Mouse (Mus musculus) lung, embryonic 14.5 days (tissue): ENCODE results near the gene Htt. TPM values are rescaled to one million over a fixed set of nuclear protein-coding genes. Genes with fewer than 3 reads are reported as not detected.
A peak's percentile ranks its signal among the peaks of the same experiment; 100 is the strongest.

Experiments
- ATAC-seq: fragments of 200-750 bp; cut with Nextera tagmentation; 2 replicates; pipeline ENCODE4 v1.8.0; 2017; ENCODE audit warnings: mild to moderate bottlenecking, moderate TSS enrichment, moderate library complexity; ENCODE audit not compliant: insufficient read depth
- DNase-seq: peaks from one replicate; pipeline ENCODE4 v3.0.0-alpha.2; 2015
- H3K27ac ChIP-seq: fragments of 300-500 bp; sonication (generic); 2 replicates; pipeline ENCODE4 v1.5.1; 2014; ENCODE audit warnings: low read depth, mild to moderate bottlenecking, moderate library complexity
- H3K27me3 ChIP-seq: fragments of 300-500 bp; sonication (generic); 2 replicates; pipeline ENCODE4 v1.6.1; 2014; ENCODE audit warnings: low read length, control low read depth; ENCODE audit not compliant: insufficient read depth
- H3K36me3 ChIP-seq: fragments of 300-500 bp; sonication (generic); 2 replicates; pipeline ENCODE4 v1.6.1; 2014; ENCODE audit warnings: control low read depth; ENCODE audit not compliant: insufficient read depth
- H3K4me1 ChIP-seq: fragments of 300-500 bp; sonication (generic); 2 replicates; pipeline ENCODE4 v1.6.1; 2014; ENCODE audit warnings: antibody characterized with exemption, control low read depth; ENCODE audit not compliant: insufficient read depth
- H3K4me2 ChIP-seq: fragments of 300-500 bp; sonication (generic); 2 replicates; pipeline ENCODE4 v1.6.1; 2014; ENCODE audit warnings: mild to moderate bottlenecking
- H3K4me3 ChIP-seq: fragments of 300-500 bp; sonication (generic); 2 replicates; pipeline ENCODE4 v1.5.1; 2014; ENCODE audit warnings: low read depth, low read length
- H3K9ac ChIP-seq: fragments of 300-500 bp; sonication (generic); 2 replicates; pipeline ENCODE4 v1.6.1; 2014
- H3K9me3 ChIP-seq: fragments of 300-500 bp; sonication (generic); 2 replicates; pipeline ENCODE4 v1.6.1; 2016; ENCODE audit warnings: low read depth, low read length, control low read depth
- CTCF ChIP-seq: IDR thresholded peaks from 2 replicates; pipeline ENCODE4 v1.5.1; 2016; ENCODE audit warnings: antibody characterized with exemption, low read depth
- WGBS: fragments of 180-500 bp; shearing (Covaris S2); extraction: QIAGEN DNeasy Blood & Tissue Kit; methylation state at CpG from one replicate; pipeline ENCODE4 v1.1.7; 2014; 5-methylcytosine and 5-hydroxymethylcytosine counted together
- polyA plus RNA-seq: library from polyadenylated mRNA; unstranded; fragments of >200 nt; fragmentation: Nextera tagmentation; extraction: Ambion mirVana; gene quantifications from 2 replicates; pipeline ENCODE4 v1.2.1, GENCODE M21; 2014

Htt gene
- polyA plus RNA-seq, 1 experiment from 2014 or later, result 22.8 TPM

- TF ChIP-seq CTCF, result no peak
- 88% methylated on average over 4 of the region's 4 CpGs for WGBS
- DNase-seq, result no peak
- Histone ChIP-seq H3K4me3 (no peak overlapping the region), H3K4me2 (no peak overlapping the region), H3K4me1 (no peaks in the 10 kb centered on the region), H3K9me3 (no peaks in the 10 kb centered on the region), H3K9ac (no peak overlapping the region), H3K27ac (no peak overlapping the region), H3K36me3 (peaks cover 67% of the 10 kb centered on the region), H3K27me3 (no peaks in the 10 kb centered on the region)
- no peak for ATAC-seq
Measured at GRCm38 (mm10) chr5:34907230-34907629, 145.7 kb downstream of the Htt start.

GRCm38 (mm10) chr5:34907910-34908725 lies 146.6 kb downstream of the Htt start, which contains the start of gene Msantd1:
TSS of gene Msantd1 (plus strand) at chr5:34908012.
- H3K9me3 ChIP-seq, result no peaks in the 10 kb centered on the region
- ATAC-seq (no peak), DNase-seq (no peak)
- H3K27me3 ChIP-seq, result no peaks in the 10 kb centered on the region
- H3K27ac ChIP-seq, result peak within 1 kb of the TSS; percentile 67
- no peaks in the 10 kb centered on the region for H3K4me1 ChIP-seq
- WGBS, result 85% methylated on average over 6 of the region's 6 CpGs
- peaks cover 60% of the 10 kb centered on the region for H3K36me3 ChIP-seq
- no peak within 1 kb of the TSS for H3K9ac ChIP-seq
- H3K4me3 ChIP-seq, result no peak within 1 kb of the TSS
- no peak within 1 kb of the TSS for H3K4me2 ChIP-seq
- no peak for TF ChIP-seq CTCF

DNA sequence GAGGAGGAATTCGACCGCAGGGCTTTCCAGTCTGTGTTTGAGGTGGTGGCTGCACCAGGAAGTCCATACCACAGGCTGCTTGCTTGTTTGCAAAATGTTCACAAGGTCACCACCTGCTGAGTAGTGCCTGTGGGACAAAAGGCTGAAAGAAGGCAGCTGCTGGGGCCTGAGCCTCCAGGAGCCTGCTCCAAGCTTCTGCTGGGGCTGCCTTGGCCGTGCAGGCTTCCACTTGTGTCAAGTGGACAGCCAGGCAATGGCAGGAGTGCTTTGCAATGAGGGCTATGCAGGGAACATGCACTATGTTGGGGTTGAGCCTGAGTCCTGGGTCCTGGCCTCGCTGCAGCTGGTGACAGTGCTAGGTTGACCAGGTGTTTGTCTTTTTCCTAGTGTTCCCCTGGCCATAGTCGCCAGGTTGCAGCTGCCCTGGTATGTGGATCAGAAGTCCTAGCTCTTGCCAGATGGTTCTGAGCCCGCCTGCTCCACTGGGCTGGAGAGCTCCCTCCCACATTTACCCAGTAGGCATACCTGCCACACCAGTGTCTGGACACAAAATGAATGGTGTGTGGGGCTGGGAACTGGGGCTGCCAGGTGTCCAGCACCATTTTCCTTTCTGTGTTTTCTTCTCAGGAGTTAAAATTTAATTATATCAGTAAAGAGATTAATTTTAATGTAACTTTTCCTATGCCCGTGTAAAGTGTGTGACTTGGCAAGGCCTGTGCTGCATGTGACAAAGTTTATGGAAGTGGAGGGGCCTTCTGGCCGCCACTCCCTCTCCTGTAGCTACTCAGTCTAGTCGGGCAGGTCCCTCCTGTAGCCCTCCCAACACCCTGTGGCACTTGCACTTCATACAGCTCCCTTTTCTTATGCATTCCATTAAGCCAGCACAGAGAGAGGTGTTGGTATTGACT lies 147.4 kb downstream of the Htt start:
- Histone ChIP-seq H3K36me3 (peaks cover 55% of the 10 kb centered on the region), H3K9ac (no peak overlapping the region), H3K27ac (peak overlapping the region; percentile 67), H3K9me3 (no peaks in the 10 kb centered on the region), H3K4me1 (no peaks in the 10 kb centered on the region), H3K4me2 (no peak overlapping the region), H3K27me3 (no peaks in the 10 kb centered on the region), H3K4me3 (no peak overlapping the region)
- 66% methylated on average over 9 of the region's 9 CpGs for WGBS
- DNase-seq (no peak), ATAC-seq (peak; percentile 53; the same call in 1 of the 2 replicates)
- no peak for TF ChIP-seq CTCF

DNA sequence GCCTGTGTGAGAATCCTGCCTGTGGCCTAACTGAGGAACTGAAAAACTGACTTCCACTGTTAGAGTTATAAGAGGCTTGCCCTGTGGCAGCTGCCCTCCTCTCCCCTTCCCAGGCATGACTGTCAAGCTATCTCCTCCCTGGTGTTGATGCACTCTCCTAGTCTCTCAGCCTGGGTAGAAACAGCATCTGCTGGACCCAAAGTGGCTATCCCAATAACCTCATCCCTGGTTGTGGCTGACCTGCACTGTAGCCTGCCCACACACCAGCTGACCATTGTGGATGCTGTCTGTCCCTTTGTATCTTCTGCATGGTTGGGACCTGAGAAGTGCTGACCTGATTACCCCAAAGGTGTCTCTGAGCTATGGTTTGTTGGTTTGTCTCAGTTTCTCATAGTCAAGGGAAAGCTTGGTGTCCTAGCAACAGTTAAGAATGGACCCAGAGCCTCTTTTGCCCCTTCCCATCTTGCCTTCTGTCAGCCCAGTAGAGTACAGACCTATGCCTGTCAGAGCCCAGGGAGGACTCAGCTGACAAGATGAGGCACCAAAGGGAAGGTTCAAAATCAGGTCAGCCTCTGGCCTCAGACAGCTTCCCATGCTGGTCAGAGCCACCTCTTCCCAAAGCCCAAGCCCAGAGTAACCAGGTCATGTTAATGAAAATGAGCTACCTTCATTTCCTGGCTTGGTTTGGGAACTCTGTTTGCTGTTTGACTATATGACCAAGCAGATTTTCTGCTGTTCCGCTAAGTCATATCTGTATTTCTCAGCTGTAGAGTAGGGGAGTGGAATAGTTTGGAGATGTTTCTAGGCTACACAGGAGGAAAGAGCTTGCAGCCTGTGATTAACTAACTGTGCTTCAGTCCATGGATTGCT lies 148.3 kb downstream of the Htt start:
- H3K27ac ChIP-seq, result no peak overlapping the region
- H3K9me3 ChIP-seq, result no peaks in the 10 kb centered on the region
- WGBS, result 94% methylated on average over 1 of the region's 1 CpGs
- no peak for DNase-seq
- no peak overlapping the region for H3K4me3 ChIP-seq
- TF ChIP-seq CTCF, result no peak
- ATAC-seq, result no peak
- H3K4me2 ChIP-seq, result no peak overlapping the region
- H3K27me3 ChIP-seq, result no peaks in the 10 kb centered on the region
- H3K9ac ChIP-seq, result no peak overlapping the region
- no peaks in the 10 kb centered on the region for H3K4me1 ChIP-seq
- peaks cover 46% of the 10 kb centered on the region for H3K36me3 ChIP-seq

- no peak overlapping the region for H3K9ac ChIP-seq
- WGBS, result 81% methylated on average over 4 of the region's 4 CpGs
- no peak overlapping the region for H3K4me2 ChIP-seq
- no peaks in the 10 kb centered on the region for H3K9me3 ChIP-seq
- ATAC-seq (no peak), DNase-seq (no peak)
- H3K27ac ChIP-seq, result no peak overlapping the region
- H3K4me3 ChIP-seq, result no peak overlapping the region
- H3K27me3 ChIP-seq, result no peaks in the 10 kb centered on the region
- no peaks in the 10 kb centered on the region for H3K4me1 ChIP-seq
- peaks cover 40% of the 10 kb centered on the region for H3K36me3 ChIP-seq
- no peak for TF ChIP-seq CTCF
Measured at GRCm38 (mm10) chr5:34910504-34910815, 148.9 kb downstream of the Htt start.

- Histone ChIP-seq H3K27me3 (no peaks in the 10 kb centered on the region), H3K36me3 (0 out of 2 replicates have a peak, but pooled peaks cover 5% of the 10 kb centered on the region), H3K4me1 (no peaks in the 10 kb centered on the region), H3K4me2 (no peak overlapping the region), H3K9me3 (no peaks in the 10 kb centered on the region), H3K27ac (no peak overlapping the region), H3K9ac (no peak overlapping the region), H3K4me3 (no peak overlapping the region)
- DNase-seq, result peak; percentile 90
- ATAC-seq, result peak; percentile 66; the same call in 1 of the 2 replicates
- TF ChIP-seq CTCF, result peak; percentile 93
- WGBS, result 7% methylated on average over 1 of the region's 1 CpGs
Measured at GRCm38 (mm10) chr5:34915801-34916200, 154.3 kb downstream of the Htt start.
